Mouse (Mus musculus): ENCODE measurements around the gene Syde1.

- TF ChIP-seq CTCF (IDR thresholded peaks at IDR 0.05; ENCODE audit: borderline replicate concordance, extremely low read depth, insufficient read depth, insufficient read length) (no peak), POLR2A (IDR thresholded peaks at IDR 0.05; ENCODE audit: borderline replicate concordance, extremely low read depth, insufficient read depth, insufficient read length, poor library complexity, severe bottlenecking) (no peak)
Measured at GRCm38 (mm10) chr10:78578204-78578603, 13.6 kb downstream of the Syde1 start.

Data from brain, embryonic 14.5 days (tissue).